Mouse (Mus musculus) bone marrow, adult 2 months (tissue): ENCODE data around the gene Slc4a8.

Source experiments
- CTCF ChIP-seq: fragments of 200-500 bp; IDR thresholded peaks from 2 replicates; pipeline ENCODE4 v1.5.1; 2011; ENCODE audit warnings: low read length, control low read depth; ENCODE audit not compliant: control insufficient read depth, insufficient read depth
- POLR2A ChIP-seq: fragments of 200-500 bp; IDR thresholded peaks from 2 replicates; pipeline ENCODE4 v1.6.1; 2011; ENCODE audit warnings: low read depth, mild to moderate bottlenecking, control low read depth, low read length, borderline replicate concordance; ENCODE audit not compliant: control insufficient read depth

- TF ChIP-seq POLR2A (no peak), CTCF (no peak)
Measured at GRCm38 (mm10) chr15:100715399-100715993, 46.1 kb upstream of the Slc4a8 start.
